Mouse (Mus musculus): ENCODE results near the gene Wdfy4.

DNA sequence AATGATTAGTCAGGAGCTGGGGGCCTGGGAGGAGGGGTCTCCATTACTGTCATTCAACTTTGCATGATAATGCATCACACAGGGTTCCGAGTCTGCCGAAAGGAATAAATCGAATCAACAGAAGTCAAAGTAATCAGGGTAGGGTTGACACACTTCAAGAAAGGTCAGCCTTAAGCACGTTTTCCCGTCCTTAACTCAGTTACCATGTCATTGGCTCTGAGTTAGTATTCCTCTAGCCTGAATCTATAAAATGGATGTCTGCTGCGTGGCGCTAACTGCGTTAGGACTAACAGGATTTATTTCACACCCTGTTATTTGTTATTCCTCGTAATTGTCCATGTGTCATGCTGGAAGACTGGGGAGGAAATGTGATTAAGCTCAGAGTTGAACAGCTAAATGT, 48.5 kb downstream of the Wdfy4 start:
- no peak for TF ChIP-seq POLR2A (IDR thresholded peaks at IDR 0.05; ENCODE audit: insufficient read depth, low read depth, low read length)
- no peak for TF ChIP-seq CTCF (IDR thresholded peaks at IDR 0.05; ENCODE audit: insufficient read depth, low read depth, low read length)
